Comparison of ENCODE assay signal across 8 mouse cellular contexts in the genomic region with DNA sequence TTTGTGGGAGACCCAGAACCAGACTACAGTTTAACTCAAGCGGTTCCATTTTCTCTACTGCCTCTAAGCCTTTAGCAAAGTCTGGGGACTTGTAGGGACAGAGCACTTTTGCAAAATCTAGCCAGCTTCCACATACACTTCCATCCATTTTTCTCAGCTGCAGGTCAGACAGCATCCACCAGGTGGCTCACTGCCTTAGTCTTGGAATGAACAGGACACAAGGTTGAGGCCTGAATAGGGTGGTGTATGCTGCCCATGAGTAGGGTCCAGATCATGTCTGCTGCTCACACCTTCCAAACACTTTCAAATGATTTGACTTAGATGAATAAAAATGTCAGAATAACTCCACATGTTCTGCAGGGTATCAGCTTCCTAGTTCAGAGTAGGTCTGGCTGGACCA. TPM values are rescaled to one million over a fixed set of nuclear protein-coding genes. Genes with fewer than 3 reads are reported as not detected.
DNase-seq lines count a peak whose midpoint lies in the region; ATAC-seq and TF ChIP-seq lines count a peak whose summit lies in the region.

No protein-coding gene starts in this region.

- ATAC-seq in forebrain, embryonic 12.5 days (ENCODE audit: low FRiP score), result peak; percentile 77
- ATAC-seq in hindbrain, embryonic 11.5 days (ENCODE audit: low FRiP score), result peak; percentile 56; the same call in 1 of the 2 replicates
- peak; percentile 90 for ATAC-seq in megakaryocyte-erythroid progenitor cell, adult 5-6 weeks (replicated peaks; ENCODE audit: low FRiP score, low TSS enrichment, poor library complexity, severe bottlenecking)

- TF ChIP-seq CTCF in layer of hippocampus, adult 2 months (conservative IDR thresholded peaks at IDR 0.05), result peak; percentile 89
- TF ChIP-seq CTCF in small intestine, adult 2 months (IDR thresholded peaks at IDR 0.05; ENCODE audit: extremely low read depth, insufficient read length, insufficient replicate concordance, low read depth, low read length), result peak; percentile 75; the same call in 1 of the 2 replicates

- 23% methylated on average over 1 of the region's 1 CpGs for WGBS in forebrain, embryonic 12.5 days
- WGBS in hindbrain, embryonic 11.5 days, result 21% methylated on average over 1 of the region's 1 CpGs
- WGBS in small intestine, adult 2 months, result 19% methylated on average over 1 of the region's 1 CpGs

- intact Hi-C loops in left cerebral cortex, postnatal 25 days (cut with DNase I), result loop anchor here (5.0 kb wide), 1 partner anchor 159 kb away; no protein-coding TSS in a partner anchor

- H3K27me3 ChIP-seq in forebrain, embryonic 12.5 days, result no peaks in the 10 kb centered on the region
- H3K27me3 ChIP-seq in hindbrain, embryonic 11.5 days (ENCODE audit: control insufficient read depth, insufficient read depth, low read length), result no peaks in the 10 kb centered on the region
- H3K27me3 ChIP-seq in small intestine, adult 2 months (ENCODE audit: control insufficient read depth, insufficient read depth, low read length), result no peaks in the 10 kb centered on the region

- H3K27ac ChIP-seq in layer of hippocampus, adult 2 months, result no peak overlapping the region
- H3K27ac ChIP-seq in forebrain, embryonic 12.5 days, result no peak overlapping the region
- H3K27ac ChIP-seq in hindbrain, embryonic 11.5 days (ENCODE audit: low read depth, low read length), result no peak overlapping the region
- H3K27ac ChIP-seq in small intestine, adult 2 months (ENCODE audit: insufficient read depth, low read depth, low read length), result no peak overlapping the region

- no peaks in the 10 kb centered on the region for H3K4me1 ChIP-seq in forebrain, embryonic 12.5 days
- H3K4me1 ChIP-seq in hindbrain, embryonic 11.5 days (replicated peaks; ENCODE audit: control insufficient read depth, insufficient read depth, low read length), result no peaks in the 10 kb centered on the region
- H3K4me1 ChIP-seq in small intestine, adult 2 months (ENCODE audit: control insufficient read depth, insufficient read depth, insufficient read length, low read length), result no peaks in the 10 kb centered on the region

- no peak overlapping the region for H3K9ac ChIP-seq in forebrain, embryonic 12.5 days
- H3K9ac ChIP-seq in hindbrain, embryonic 11.5 days (ENCODE audit: low read depth, low read length), result no peak overlapping the region

- no peak overlapping the region for H3K4me3 ChIP-seq in layer of hippocampus, adult 2 months
- H3K4me3 ChIP-seq in forebrain, embryonic 12.5 days (replicated peaks), result no peak overlapping the region
- H3K4me3 ChIP-seq in hindbrain, embryonic 11.5 days (ENCODE audit: low read depth, low read length), result no peak overlapping the region
- H3K4me3 ChIP-seq in small intestine, adult 2 months (ENCODE audit: low read depth, low read length), result no peak overlapping the region

- H3K36me3 ChIP-seq in forebrain, embryonic 12.5 days (replicated peaks), result peaks cover 21% of the 10 kb centered on the region
- H3K36me3 ChIP-seq in hindbrain, embryonic 11.5 days (ENCODE audit: control insufficient read depth, insufficient read depth, low read length), result peaks cover 2% of the 10 kb centered on the region; the same call in 1 of the 2 replicates
- H3K36me3 ChIP-seq in small intestine, adult 2 months (ENCODE audit: control insufficient read depth, insufficient read depth, low read length), result peaks cover 10% of the 10 kb centered on the region

- H3K4me2 ChIP-seq in forebrain, embryonic 12.5 days, result no peak overlapping the region
- H3K4me2 ChIP-seq in hindbrain, embryonic 11.5 days (replicated peaks; ENCODE audit: low read depth, low read length), result no peak overlapping the region

- H3K9me3 ChIP-seq in forebrain, embryonic 12.5 days, result no peaks in the 10 kb centered on the region
- no peaks in the 10 kb centered on the region for H3K9me3 ChIP-seq in hindbrain, embryonic 11.5 days (ENCODE audit: control insufficient read depth, low read length)

- no peak for TF ChIP-seq POLR2A in small intestine, adult 2 months (IDR thresholded peaks at IDR 0.05; ENCODE audit: low read depth, low read length)

- peak; percentile 47 to 56 for DNase-seq in layer of hippocampus, adult 2 months (ENCODE audit: low spot score in 2 of 2)
- no peak for DNase-seq in layer of hippocampus, adult 9-11 months
- DNase-seq in cerebellum, adult 11 months, result peak; percentile 58
- DNase-seq in hindbrain, embryonic 11.5 days (ENCODE audit: low spot score), result peak; percentile 83
- DNase-seq in left cerebral cortex, postnatal 25 days (ENCODE audit: low spot score in 2 of 2), result peak; percentile 51 to 75

RNA-seq across cellular contexts. Expression of gene Tomt, which starts 11.9 kb away (rescaled TPM):
- under 1 TPM in 1 of 2 experiments, not detected in 1; 0.20 TPM for total RNA-seq in layer of hippocampus, adult 2 months (2021)
- 0.68 and 0.77 TPM in 2 replicates for polyA plus RNA-seq in forebrain, embryonic 12.5 days (2016; fragmentation: Nextera tagmentation; extraction: Ambion mirVana)
- 0.48 and 0.89 TPM in 2 replicates for polyA plus RNA-seq in hindbrain, embryonic 11.5 days (2014; fragmentation: Nextera tagmentation; extraction: Ambion mirVana)
- total RNA-seq in left cerebral cortex, postnatal 25 days (2021), result under 1 TPM; 0.11 to 0.14 TPM
- 0.12 TPM in 1 of 2 replicates, not detected in the other for total RNA-seq in megakaryocyte-erythroid progenitor cell, adult 5-6 weeks (2014; fragmentation: Nextera tagmentation)
- total RNA-seq in megakaryocyte-erythroid progenitor cell, adult 5-6 weeks (2017), result 0.23 TPM in 1 of 2 replicates, not detected in the other
- polyA plus RNA-seq in small intestine, adult 2 months (2012; rRNA removed), result 0.03 TPM in 1 of 2 replicates, not detected in the other

RNA-seq across cellular contexts. Expression of gene Lamtor1, which starts 12.4 kb away (rescaled TPM):
- total RNA-seq in layer of hippocampus, adult 2 months (2021), result 10 to 100 TPM; 90.2 to 95.6 TPM
- polyA plus RNA-seq in forebrain, embryonic 12.5 days (2016; fragmentation: Nextera tagmentation; extraction: Ambion mirVana), result 129 and 134 TPM in 2 replicates
- 127 TPM in 2 replicates for polyA plus RNA-seq in hindbrain, embryonic 11.5 days (2014; fragmentation: Nextera tagmentation; extraction: Ambion mirVana)
- 10 to 100 TPM; 97.2 to 99.6 TPM for total RNA-seq in left cerebral cortex, postnatal 25 days (2021)
- 47.6 and 53.1 TPM in 2 replicates for total RNA-seq in megakaryocyte-erythroid progenitor cell, adult 5-6 weeks (2014; fragmentation: Nextera tagmentation)
- 48.8 and 57.6 TPM in 2 replicates for total RNA-seq in megakaryocyte-erythroid progenitor cell, adult 5-6 weeks (2017)
- polyA plus RNA-seq in small intestine, adult 2 months (2012; rRNA removed), result 117 and 177 TPM in 2 replicates

RNA-seq across cellular contexts. Expression of gene Lrrc51, which starts 15.6 kb away (rescaled TPM):
- 1 to 10 TPM; 5.4 to 5.9 TPM for total RNA-seq in layer of hippocampus, adult 2 months (2021)
- 6.5 and 7.3 TPM in 2 replicates for polyA plus RNA-seq in forebrain, embryonic 12.5 days (2016; fragmentation: Nextera tagmentation; extraction: Ambion mirVana)
- polyA plus RNA-seq in hindbrain, embryonic 11.5 days (2014; fragmentation: Nextera tagmentation; extraction: Ambion mirVana), result 11.4 and 12.2 TPM in 2 replicates
- total RNA-seq in left cerebral cortex, postnatal 25 days (2021), result 1 to 10 TPM; 5.6 to 6.9 TPM
- total RNA-seq in megakaryocyte-erythroid progenitor cell, adult 5-6 weeks (2014; fragmentation: Nextera tagmentation), result 2.3 and 4.4 TPM in 2 replicates
- 0.75 TPM in 1 of 2 replicates, not detected in the other for total RNA-seq in megakaryocyte-erythroid progenitor cell, adult 5-6 weeks (2017)
- polyA plus RNA-seq in small intestine, adult 2 months (2012; rRNA removed), result 2.8 and 3.4 TPM in 2 replicates

RNA-seq across cellular contexts. Expression of gene Numa1, which starts 15.8 kb away (rescaled TPM):
- 100 to 1,000 TPM; 114 to 118 TPM for total RNA-seq in layer of hippocampus, adult 2 months (2021)
- 112 and 123 TPM in 2 replicates for polyA plus RNA-seq in forebrain, embryonic 12.5 days (2016; fragmentation: Nextera tagmentation; extraction: Ambion mirVana)
- polyA plus RNA-seq in hindbrain, embryonic 11.5 days (2014; fragmentation: Nextera tagmentation; extraction: Ambion mirVana), result 86.9 and 88.9 TPM in 2 replicates
- total RNA-seq in left cerebral cortex, postnatal 25 days (2021), result 10 to 100 TPM; 77.1 to 83.2 TPM
- 106 and 112 TPM in 2 replicates for total RNA-seq in megakaryocyte-erythroid progenitor cell, adult 5-6 weeks (2014; fragmentation: Nextera tagmentation)
- total RNA-seq in megakaryocyte-erythroid progenitor cell, adult 5-6 weeks (2017), result 207 and 289 TPM in 2 replicates
- 43.1 and 63.1 TPM in 2 replicates for polyA plus RNA-seq in small intestine, adult 2 months (2012; rRNA removed)

RNA-seq across cellular contexts. Expression of gene Folr1, which starts 47.5 kb away (rescaled TPM):
- 1 to 10 TPM in 1 of 2 experiments, not detected in 1; 1.2 TPM for total RNA-seq in layer of hippocampus, adult 2 months (2021)
- 5.5 and 8.2 TPM in 2 replicates for polyA plus RNA-seq in forebrain, embryonic 12.5 days (2016; fragmentation: Nextera tagmentation; extraction: Ambion mirVana)
- 11.5 and 12.1 TPM in 2 replicates for polyA plus RNA-seq in hindbrain, embryonic 11.5 days (2014; fragmentation: Nextera tagmentation; extraction: Ambion mirVana)
- 1 to 10 TPM; 3.3 to 5.2 TPM for total RNA-seq in left cerebral cortex, postnatal 25 days (2021)
- 1.3 TPM in 1 of 2 replicates, not detected in the other for total RNA-seq in megakaryocyte-erythroid progenitor cell, adult 5-6 weeks (2014; fragmentation: Nextera tagmentation)
- not detected in 2 replicates for total RNA-seq in megakaryocyte-erythroid progenitor cell, adult 5-6 weeks (2017)
- 0.84 and 0.85 TPM in 2 replicates for polyA plus RNA-seq in small intestine, adult 2 months (2012; rRNA removed)
